Mouse (Mus musculus) hindlimb bud, embryonic 11.5 days (tissue): ENCODE measurements around the gene Gm3417.
"Not testable (repeated sequence)": the region's sequence is repeated elsewhere in the genome, so short reads cannot be mapped to it uniquely, and the experiment has no call there.

Experiments
- DNase-seq: peaks from one replicate; pipeline ENCODE4 v3.0.0-alpha.2; 2012; ENCODE audit warnings: low read depth, low spot score; ENCODE audit errors: extremely low spot score

Gm3417 gene

DNA sequence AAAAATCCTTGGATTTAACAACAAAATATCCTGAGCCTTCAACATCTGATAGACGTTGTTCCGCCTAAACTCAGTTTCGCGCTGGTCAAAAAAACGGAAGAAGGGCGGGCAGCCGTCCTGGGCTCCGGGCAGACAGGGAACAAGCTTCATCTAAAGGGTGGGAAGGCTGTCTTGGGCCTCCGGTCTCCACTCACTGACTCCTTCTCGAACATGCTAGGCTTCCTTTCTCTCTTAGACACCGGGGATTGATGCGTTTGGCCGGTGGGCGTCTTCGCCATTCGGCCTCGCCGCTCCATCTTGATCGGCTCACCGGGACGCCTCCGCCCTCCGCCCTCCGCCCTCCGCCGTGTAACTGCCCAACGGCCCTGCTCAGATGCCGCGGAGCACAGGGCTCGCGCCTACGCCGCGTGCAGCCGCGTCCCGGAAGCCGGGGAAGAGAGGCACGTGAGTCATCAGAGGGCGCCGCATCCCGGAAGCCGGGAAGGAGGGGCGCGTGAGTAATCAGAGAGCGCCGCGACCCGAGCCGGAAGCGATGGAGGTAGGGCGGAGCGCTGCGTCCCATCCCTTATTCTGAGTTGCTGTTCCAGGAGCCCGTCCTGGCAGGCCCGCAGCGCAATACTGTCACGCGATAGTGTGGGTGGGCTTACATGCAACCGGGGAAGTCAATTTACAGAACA, at the start of gene Gm3417, which contains the start of gene 9030025P20Rik:
Gene Gm3417, minus strand, starts transcription at position 429 of the 677 bp plus-strand sequence.
Gene 9030025P20Rik, plus strand, starts transcription at position 107 of the 677 bp plus-strand sequence.
- not testable (repeated sequence) for DNase-seq

DNA sequence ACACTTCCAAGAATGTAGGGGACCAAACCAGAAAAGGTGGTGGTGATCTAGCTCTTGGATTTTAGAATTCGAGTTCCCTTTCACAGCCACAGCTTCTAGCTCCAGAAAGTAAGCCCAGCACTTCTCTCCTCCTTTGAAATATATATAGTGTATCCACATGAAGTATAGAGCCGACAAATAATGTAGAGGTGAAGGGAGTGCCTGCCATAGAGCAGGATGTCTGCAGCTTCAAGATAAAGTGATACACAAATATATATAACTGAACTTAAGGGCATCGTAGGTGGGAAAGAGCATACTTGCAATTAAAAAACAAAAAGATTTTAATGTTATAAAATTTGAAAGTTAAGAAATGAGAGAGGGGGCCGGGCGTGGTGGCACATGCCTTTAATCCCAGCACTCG, 46.9 kb upstream of the Gm3417 start:
- DNase-seq = not testable (repeated sequence)

GRCm38 (mm10) chr17:15024502-15025193, 46.1 kb upstream of the Gm3417 start:
- not testable (repeated sequence) for DNase-seq

GRCm38 (mm10) chr17:15023878-15024492, 45.4 kb upstream of the Gm3417 start:
- DNase-seq = not testable (repeated sequence)

GRCm38 (mm10) chr17:15021503-15022220, 43.1 kb upstream of the Gm3417 start:
- not testable (repeated sequence) for DNase-seq

- DNase-seq = not testable (repeated sequence)
Measured at GRCm38 (mm10) chr17:15009706-15010413, 31.3 kb upstream of the Gm3417 start, which contains the start of gene Gm3435. Gm3435 (plus strand) TSS chr17:15010176.

- DNase-seq = not testable (repeated sequence)
Measured at GRCm38 (mm10) chr17:15009088-15009487, 30.5 kb upstream of the Gm3417 start.

DNA sequence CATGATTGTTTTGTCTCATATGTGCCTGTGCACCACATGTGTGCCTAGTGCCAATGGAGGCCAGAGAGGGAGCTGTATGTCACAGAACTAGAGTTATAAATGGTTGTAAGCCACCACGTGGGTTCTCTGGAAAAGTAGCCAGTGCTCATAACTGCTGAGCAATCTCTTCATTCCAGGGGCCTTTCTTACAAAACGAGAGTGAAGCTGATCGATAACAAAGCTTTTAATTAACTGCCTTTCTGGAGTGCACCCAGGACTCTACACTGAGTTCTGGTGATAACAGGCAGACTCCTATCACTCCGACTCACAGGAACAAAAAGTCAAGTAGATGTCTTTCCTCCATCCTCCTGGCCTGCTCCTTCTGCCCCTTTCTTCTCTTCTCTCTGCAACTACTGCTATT, 21.5 kb upstream of the Gm3417 start:
- not testable (repeated sequence) for DNase-seq

DNA sequence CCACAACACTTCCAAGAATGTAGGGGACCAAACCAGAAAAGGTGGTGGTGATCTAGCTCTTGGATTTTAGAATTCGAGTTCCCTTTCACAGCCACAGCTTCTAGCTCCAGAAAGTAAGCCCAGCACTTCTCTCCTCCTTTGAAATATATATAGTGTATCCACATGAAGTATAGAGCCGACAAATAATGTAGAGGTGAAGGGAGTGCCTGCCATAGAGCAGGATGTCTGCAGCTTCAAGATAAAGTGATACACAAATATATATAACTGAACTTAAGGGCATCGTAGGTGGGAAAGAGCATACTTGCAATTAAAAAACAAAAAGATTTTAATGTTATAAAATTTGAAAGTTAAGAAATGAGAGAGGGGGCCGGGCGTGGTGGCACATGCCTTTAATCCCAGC, 15.6 kb upstream of the Gm3417 start:
- DNase-seq = not testable (repeated sequence)

DNA sequence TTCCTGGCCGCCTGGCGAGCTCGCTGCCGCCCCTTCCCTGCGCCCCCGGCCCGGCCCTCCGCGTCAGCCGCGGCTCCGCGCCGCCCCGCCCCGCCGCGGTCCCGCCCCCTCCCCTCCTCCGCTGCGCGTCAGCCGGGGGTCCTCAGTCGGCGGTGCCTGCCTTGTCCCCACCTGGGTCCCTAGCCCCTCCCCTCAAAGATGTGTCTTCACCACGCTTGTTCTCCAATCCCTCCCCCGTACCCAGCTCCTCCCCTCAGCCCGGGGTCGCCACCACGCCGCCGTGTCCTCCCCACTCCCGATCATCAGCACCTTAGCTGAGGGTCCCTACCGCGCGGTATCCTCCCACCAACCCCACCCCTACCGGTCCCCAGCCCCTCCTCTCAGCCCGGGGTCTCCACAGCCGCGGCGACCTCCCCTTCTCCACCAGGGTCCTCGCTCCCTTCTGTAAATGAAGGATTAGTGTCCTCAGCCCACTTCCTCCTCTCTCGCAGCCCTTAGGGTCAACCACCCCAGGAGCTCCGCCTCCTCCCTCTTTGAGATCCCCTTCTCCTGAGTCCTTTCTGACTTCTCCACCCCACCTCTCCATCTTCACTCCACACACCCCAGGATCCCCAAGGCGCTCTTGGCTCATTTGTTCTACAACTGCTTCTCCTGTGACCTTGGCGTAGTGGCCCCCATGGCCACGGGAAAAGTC, 14.7 kb upstream of the Gm3417 start:
- not testable (repeated sequence) for DNase-seq

GRCm38 (mm10) chr17:14992522-14993138, 14.0 kb upstream of the Gm3417 start:
- not testable (repeated sequence) for DNase-seq

- not testable (repeated sequence) for DNase-seq
Measured at GRCm38 (mm10) chr17:14990116-14990702, 11.6 kb upstream of the Gm3417 start.

GRCm38 (mm10) chr17:14977718-14978361, 750 bp downstream of the Gm3417 start:
- DNase-seq = not testable (repeated sequence)

GRCm38 (mm10) chr17:14968373-14968913, 10.1 kb downstream of the Gm3417 start:
- DNase-seq = not testable (repeated sequence)

- not testable (repeated sequence) for DNase-seq
Measured at GRCm38 (mm10) chr17:14961557-14962154, 16.9 kb downstream of the Gm3417 start.

- DNase-seq = not testable (repeated sequence)
Measured at GRCm38 (mm10) chr17:14960951-14961556, 17.5 kb downstream of the Gm3417 start, which contains the start of gene Phf10. Phf10 (minus strand) TSS chr17:14961273.

- no peak for DNase-seq
Measured at GRCm38 (mm10) chr17:14960520-14960919, 18.1 kb downstream of the Gm3417 start.
